Mouse (Mus musculus): ENCODE measurements around the gene Gramd2. TPM values are rescaled to one million over a fixed set of nuclear protein-coding genes. Genes with fewer than 3 reads are reported as not detected.
A peak's percentile ranks its signal among the peaks of the same experiment; 100 is the strongest.
"Not testable (repeated sequence)": the region's sequence is repeated elsewhere in the genome, so short reads cannot be mapped to it uniquely, and the experiment has no call there.

Gramd2 gene
- polyA plus RNA-seq, 1 experiment from 2014 or later, result 3.8 TPM

DNA sequence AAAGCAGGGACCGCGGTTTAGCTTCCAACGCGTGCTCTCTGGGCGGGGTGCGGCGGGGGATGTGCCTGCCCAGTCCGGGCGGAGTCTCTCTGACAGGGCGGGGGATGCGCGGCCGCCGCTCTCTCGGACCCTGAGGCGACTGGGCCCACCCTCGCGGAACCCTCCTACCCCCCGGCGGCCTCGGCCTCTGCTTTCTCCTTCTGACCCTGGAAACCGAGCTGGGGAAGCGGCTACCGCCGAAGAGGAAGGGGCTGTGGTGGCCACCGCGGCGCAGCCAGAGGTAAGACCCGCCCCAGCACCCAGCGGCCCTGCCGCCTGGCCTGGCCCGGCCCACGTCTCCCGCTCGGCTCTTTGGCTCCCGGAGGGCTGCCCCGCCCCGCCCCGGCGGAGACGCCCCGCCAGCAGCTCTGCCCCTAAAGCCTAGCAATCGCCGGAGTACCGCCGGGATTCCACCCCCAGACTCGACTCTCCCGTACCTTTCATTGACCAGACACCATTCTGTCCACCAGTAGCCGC is 71.2 kb downstream of the Gramd2 start:
- Histone ChIP-seq H3K36me3 (no peaks in the 10 kb centered on the region), H3K4me3 (replicated peaks) (peak overlapping the region; percentile 96), H3K9me3 (replicated peaks) (no peaks in the 10 kb centered on the region), H3K4me1 (peaks cover 10% of the 10 kb centered on the region), H3K9ac (replicated peaks) (peak overlapping the region; percentile 81), H3K27ac (replicated peaks) (peak overlapping the region; percentile 95), H3K27me3 (replicated peaks) (no peaks in the 10 kb centered on the region), H3K4me2 (peak overlapping the region; percentile 68)
- 0% methylated on average over 33 of the region's 49 CpGs for WGBS
- ATAC-seq (ENCODE audit: low FRiP score), result peak; percentile 92

DNA sequence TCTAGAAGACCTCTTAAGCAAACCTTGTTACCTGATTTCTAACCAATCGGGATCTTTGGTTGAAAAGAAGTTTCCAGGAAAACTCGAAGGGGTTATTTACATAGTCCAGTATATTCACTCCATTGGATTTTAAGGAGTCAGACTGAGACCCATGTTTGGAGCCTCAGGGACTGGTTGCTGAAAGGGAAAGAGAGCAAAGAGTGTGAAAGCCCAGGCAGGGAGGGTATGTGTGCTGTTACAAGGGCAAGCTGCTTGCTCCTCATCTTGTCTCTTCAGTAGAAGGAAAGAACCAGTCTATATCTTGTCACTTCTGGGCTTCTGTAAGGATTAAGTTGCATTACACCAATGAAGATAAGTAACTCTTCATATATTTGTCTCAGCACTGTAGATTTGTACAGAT is 72.0 kb downstream of the Gramd2 start:
- peak overlapping the region; percentile 68 for H3K4me2 ChIP-seq
- no peaks in the 10 kb centered on the region for H3K9me3 ChIP-seq (replicated peaks)
- 5% methylated on average over 2 of the region's 2 CpGs for WGBS
- H3K36me3 ChIP-seq, result no peaks in the 10 kb centered on the region
- no peak for ATAC-seq (ENCODE audit: low FRiP score)
- H3K27me3 ChIP-seq (replicated peaks), result no peaks in the 10 kb centered on the region
- H3K4me3 ChIP-seq (replicated peaks), result peak overlapping the region; percentile 96
- peak overlapping the region; percentile 81 for H3K9ac ChIP-seq (replicated peaks)
- H3K27ac ChIP-seq (replicated peaks), result peak overlapping the region; percentile 95
- H3K4me1 ChIP-seq, result peaks cover 10% of the 10 kb centered on the region

DNA sequence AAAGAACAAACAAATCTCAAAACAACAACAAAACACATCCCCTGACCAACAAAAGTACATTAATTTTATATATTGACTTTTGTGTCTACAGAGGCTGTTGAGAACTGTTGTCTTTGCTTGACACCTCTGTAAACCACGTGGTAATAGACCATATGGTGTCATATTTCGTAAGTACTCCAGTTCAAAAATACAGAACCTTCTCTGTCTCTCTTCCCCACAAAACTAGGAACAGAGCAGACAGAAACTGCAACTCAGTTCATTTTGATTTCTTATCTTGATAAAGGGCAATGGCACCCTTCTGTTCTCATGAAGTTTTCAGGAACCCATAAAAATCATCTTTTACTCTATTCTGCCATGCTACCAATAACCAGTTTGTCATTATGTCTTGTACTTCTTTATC is 75.3 kb downstream of the Gramd2 start:
- Histone ChIP-seq H3K9me3 (replicated peaks) (no peaks in the 10 kb centered on the region), H3K4me1 (peaks cover 4% of the 10 kb centered on the region), H3K4me3 (replicated peaks) (no peak overlapping the region), H3K4me2 (no peak overlapping the region), H3K9ac (replicated peaks) (no peak overlapping the region), H3K36me3 (no peaks in the 10 kb centered on the region), H3K27me3 (replicated peaks) (no peaks in the 10 kb centered on the region), H3K27ac (replicated peaks) (no peak overlapping the region)
- WGBS, result 69% methylated on average over 2 of the region's 2 CpGs
- no peak for ATAC-seq (ENCODE audit: low FRiP score)

DNA sequence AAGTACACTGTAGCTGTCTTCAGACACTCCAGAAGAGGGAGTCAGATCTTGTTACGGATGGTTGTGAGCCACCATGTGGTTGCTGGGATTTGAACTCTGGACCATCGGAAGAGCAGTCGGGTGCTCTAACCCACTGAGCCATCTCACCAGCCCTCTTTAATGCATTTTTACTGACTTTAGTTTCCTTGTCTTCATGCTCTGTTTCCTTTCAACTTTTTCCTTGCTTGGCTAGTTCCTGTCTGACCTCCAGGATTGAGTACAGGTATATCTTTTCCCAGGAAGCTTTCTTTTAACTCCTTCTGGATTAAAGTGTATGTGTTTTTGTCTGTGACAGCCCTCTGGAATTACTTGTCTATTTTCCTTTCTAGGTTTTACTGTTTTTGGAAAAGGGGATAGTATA is 77.1 kb downstream of the Gramd2 start:
- not testable (repeated sequence) for H3K9ac ChIP-seq (replicated peaks); H3K4me2 ChIP-seq; H3K4me1 ChIP-seq; H3K9me3 ChIP-seq (replicated peaks); H3K27ac ChIP-seq (replicated peaks); ATAC-seq (ENCODE audit: low FRiP score); H3K4me3 ChIP-seq (replicated peaks); H3K36me3 ChIP-seq; H3K27me3 ChIP-seq (replicated peaks)
- WGBS, result 91% methylated on average over 3 of the region's 3 CpGs

DNA sequence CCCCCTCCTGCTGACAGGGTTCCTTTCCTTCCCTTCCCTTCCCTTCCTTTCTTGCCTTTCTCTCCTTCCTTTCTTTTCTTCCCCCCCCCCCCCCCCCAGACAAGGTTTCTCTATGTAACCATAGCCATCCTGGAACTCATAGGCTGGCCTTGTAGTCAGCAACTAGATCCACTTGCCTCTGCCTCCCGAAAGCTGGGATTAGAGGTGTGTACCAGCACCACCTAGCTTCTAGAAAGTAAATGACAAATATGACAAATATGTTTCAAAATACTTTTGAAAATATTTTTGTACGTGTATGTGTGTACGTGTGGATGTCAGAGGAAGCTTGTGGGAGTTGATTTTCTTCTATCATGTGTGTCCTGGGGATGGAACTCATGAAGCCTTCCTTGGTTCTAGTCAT is 80.6 kb downstream of the Gramd2 start:
- Histone ChIP-seq H3K9me3 (replicated peaks) (no peaks in the 10 kb centered on the region), H3K36me3 (no peaks in the 10 kb centered on the region), H3K27ac (replicated peaks) (no peak overlapping the region), H3K4me2 (no peak overlapping the region), H3K4me1 (no peaks in the 10 kb centered on the region), H3K9ac (replicated peaks) (no peak overlapping the region), H3K27me3 (replicated peaks) (no peaks in the 10 kb centered on the region), H3K4me3 (replicated peaks) (no peak overlapping the region)
- no peak for ATAC-seq (ENCODE audit: low FRiP score)
- WGBS, result 83% methylated on average over 3 of the region's 3 CpGs

DNA sequence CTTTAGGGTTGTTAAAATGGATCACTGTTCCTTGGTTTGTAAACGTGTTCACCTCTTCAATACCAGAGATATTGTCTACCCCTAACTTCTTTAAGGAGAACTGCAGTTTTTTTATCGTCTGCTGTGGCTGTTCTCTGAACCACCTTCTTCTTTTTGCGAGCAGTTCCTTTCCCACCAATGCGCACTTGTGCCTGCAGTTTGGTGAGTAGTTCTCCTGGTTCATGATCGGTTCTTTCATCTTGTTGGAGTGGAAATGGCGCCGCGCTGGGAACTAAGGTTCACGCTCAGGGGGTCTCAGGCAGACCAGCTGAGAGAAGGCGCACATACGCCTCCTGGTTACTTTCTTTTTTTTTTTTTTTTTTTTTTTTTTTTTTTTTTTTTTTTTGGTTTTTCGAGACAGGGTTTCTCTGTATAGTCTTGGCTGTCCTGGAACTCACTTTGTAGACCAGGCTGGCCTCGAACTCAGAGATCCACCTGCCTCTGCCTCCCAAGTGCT is 87.1 kb downstream of the Gramd2 start:
- ATAC-seq (ENCODE audit: low FRiP score); H3K4me1 ChIP-seq; H3K36me3 ChIP-seq; H3K4me2 ChIP-seq; H3K27ac ChIP-seq (replicated peaks); H3K9me3 ChIP-seq (replicated peaks); H3K27me3 ChIP-seq (replicated peaks); H3K4me3 ChIP-seq (replicated peaks); H3K9ac ChIP-seq (replicated peaks): not testable (repeated sequence)
- WGBS, result 92% methylated on average over 12 of the region's 13 CpGs

Other genes with a start within 250 kb of the Gramd2 start
- 16.2 and 16.4 TPM in 2 replicates for gene Arih1, start 193.5 kb upstream of the Gramd2 start, polyA plus RNA-seq (2015; fragmentation: Nextera tagmentation; extraction: Ambion mirVana)
- 59.9 and 64.3 TPM in 2 replicates for gene Hexa, start 140.6 kb upstream of the Gramd2 start, polyA plus RNA-seq (2015; fragmentation: Nextera tagmentation; extraction: Ambion mirVana)
- 0.83 and 1.3 TPM in 2 replicates for gene Tmem202, start 140.3 kb upstream of the Gramd2 start, polyA plus RNA-seq (2015; fragmentation: Nextera tagmentation; extraction: Ambion mirVana)
- 30.5 and 35.8 TPM in 2 replicates for gene Celf6, start 102.2 kb upstream of the Gramd2 start, polyA plus RNA-seq (2015; fragmentation: Nextera tagmentation; extraction: Ambion mirVana)
- gene Parp6, start 62.9 kb upstream of the Gramd2 start, polyA plus RNA-seq (2015; fragmentation: Nextera tagmentation; extraction: Ambion mirVana), result 180 and 208 TPM in 2 replicates
- 997 and 1,089 TPM in 2 replicates for gene Pkm, start 23.8 kb upstream of the Gramd2 start, polyA plus RNA-seq (2015; fragmentation: Nextera tagmentation; extraction: Ambion mirVana)
- gene Senp8, start 70.6 kb downstream of the Gramd2 start, polyA plus RNA-seq (2015; fragmentation: Nextera tagmentation; extraction: Ambion mirVana), result 8.4 and 11.3 TPM in 2 replicates
- 21.1 and 23.8 TPM in 2 replicates for gene Myo9a, start 70.8 kb downstream of the Gramd2 start, polyA plus RNA-seq (2015; fragmentation: Nextera tagmentation; extraction: Ambion mirVana)

Measured in neural tube, embryonic 15.5 days (tissue).